Mouse (Mus musculus) stomach, postnatal 0 days (tissue): ENCODE measurements at regions not wholly inside any gene's neighbourhood (a gene's known extent, or its start where the extent isn't known, plus 50 kb on each side); places are given as distances from the start of the nearest gene placed in this dataset.

Experiments used
- CTCF ChIP-seq: IDR thresholded peaks from 2 replicates; pipeline ENCODE4 v1.5.1; 2016; ENCODE audit warnings: antibody characterized with exemption, low read depth, mild to moderate bottlenecking, moderate library complexity
- EP300 ChIP-seq: optimal IDR thresholded peaks from 2 replicates; pipeline ENCODE3; 2016; ENCODE audit warnings: antibody characterized with exemption

- TF ChIP-seq CTCF = no peak
- no peak for TF ChIP-seq EP300
These were observed 954.0 kb downstream of the A830018L16Rik start for GRCm38 (mm10) chr1:12367872-12368271.
